13 mouse cellular contexts compared by ENCODE assay signal in genomic region chr11:117347256-117347655, GRCm38 (mm10).
DNase-seq lines count a peak whose midpoint lies in the region; ATAC-seq and TF ChIP-seq lines count a peak whose summit lies in the region.
"Had no signal": no experiment of that assay in that cellular context is flagged by ENCODE, and none has a peak within 500 bp of the region (broad histone marks: within the 10 kb centered on the region; RNA-seq: fewer than 3 reads in every experiment).

No protein-coding gene starts in this region.

- no peaks in the 10 kb centered on the region for H3K27me3 ChIP-seq in kidney, embryonic 15.5 days
- H3K27me3 ChIP-seq in embryonic facial prominence, embryonic 13.5 days, result no peaks in the 10 kb centered on the region
- no peaks in the 10 kb centered on the region for H3K27me3 ChIP-seq in hindbrain, postnatal 0 days (ENCODE audit: insufficient read depth, low read length)
- no peaks in the 10 kb centered on the region for H3K27me3 ChIP-seq in neural tube, embryonic 13.5 days

- H3K4me3 ChIP-seq in kidney, embryonic 15.5 days (replicated peaks), result no peak overlapping the region
- H3K4me3 ChIP-seq in embryonic facial prominence, embryonic 13.5 days, result no peak overlapping the region
- no peak overlapping the region for H3K4me3 ChIP-seq in hindbrain, postnatal 0 days (ENCODE audit: low read length)
- H3K4me3 ChIP-seq in neural tube, embryonic 13.5 days, result no peak overlapping the region
- H3K4me3 ChIP-seq: erythroblast, embryonic 14.5 days had no signal

- ATAC-seq in kidney, embryonic 15.5 days (replicated peaks; ENCODE audit: low FRiP score), result no peak
- no peak for ATAC-seq in embryonic facial prominence, embryonic 13.5 days (ENCODE audit: insufficient number of reproducible peaks, insufficient read depth, low FRiP score, low TSS enrichment, low read depth)
- no peak for ATAC-seq in hindbrain, postnatal 0 days
- ATAC-seq in neural tube, embryonic 13.5 days (ENCODE audit: low read depth), result no peak
- no peak for ATAC-seq in cerebellum, adult (ENCODE audit: insufficient number of reproducible peaks, low FRiP score, low TSS enrichment)

- DNase-seq in kidney, postnatal 4 days, result no peak
- DNase-seq in hindbrain, postnatal 0 days (ENCODE audit: low spot score), result no peak
- no peak for DNase-seq in ovary, postnatal 36 days (ENCODE audit: low spot score)
- DNase-seq in cerebellum, postnatal 14 days, result no peak
- DNase-seq: cerebellum, adult 8-10 months; kidney, postnatal 36 days; right cerebral cortex, postnatal 25 days had no signal

- peaks cover 10% of the 10 kb centered on the region for H3K36me3 ChIP-seq in kidney, embryonic 15.5 days
- H3K36me3 ChIP-seq in embryonic facial prominence, embryonic 13.5 days, result peaks cover 14% of the 10 kb centered on the region
- H3K36me3 ChIP-seq in hindbrain, postnatal 0 days (ENCODE audit: insufficient read depth, low read length), result peaks cover 7% of the 10 kb centered on the region
- peaks cover 11% of the 10 kb centered on the region for H3K36me3 ChIP-seq in neural tube, embryonic 13.5 days

- 0 out of 2 replicates have a peak overlapping the region, but pooled peaks have one; percentile 14 for H3K27ac ChIP-seq in kidney, embryonic 15.5 days
- H3K27ac ChIP-seq in embryonic facial prominence, embryonic 13.5 days, result peak overlapping the region; percentile 95
- H3K27ac ChIP-seq in hindbrain, postnatal 0 days, result peak overlapping the region; percentile 65
- peak overlapping the region; percentile 86 for H3K27ac ChIP-seq in neural tube, embryonic 13.5 days (replicated peaks)
- H3K27ac ChIP-seq: liver, embryonic 14.5 days had no signal

- WGBS in kidney, embryonic 15.5 days, result 78% methylated on average over 4 of the region's 4 CpGs
- WGBS in embryonic facial prominence, embryonic 13.5 days, result 61% methylated on average over 4 of the region's 4 CpGs
- 82% methylated on average over 4 of the region's 4 CpGs for WGBS in hindbrain, postnatal 0 days
- WGBS in neural tube, embryonic 13.5 days, result 83% methylated on average over 4 of the region's 4 CpGs

- H3K4me1 ChIP-seq in kidney, embryonic 15.5 days, result peaks cover 82% of the 10 kb centered on the region
- H3K4me1 ChIP-seq in embryonic facial prominence, embryonic 13.5 days, result peaks cover 82% of the 10 kb centered on the region
- H3K4me1 ChIP-seq in hindbrain, postnatal 0 days (ENCODE audit: insufficient read depth, low read length), result peaks cover 36% of the 10 kb centered on the region
- H3K4me1 ChIP-seq in neural tube, embryonic 13.5 days (replicated peaks), result peaks cover 87% of the 10 kb centered on the region

- no peak for TF ChIP-seq CTCF in hindbrain, postnatal 0 days (IDR thresholded peaks at IDR 0.05; ENCODE audit: low read depth)

- no peak overlapping the region for H3K9ac ChIP-seq in kidney, embryonic 15.5 days
- H3K9ac ChIP-seq in embryonic facial prominence, embryonic 13.5 days, result 0 out of 2 replicates have a peak overlapping the region, but pooled peaks have one; percentile 36
- H3K9ac ChIP-seq in hindbrain, postnatal 0 days (replicated peaks; ENCODE audit: low read length), result peak overlapping the region; percentile 5; the same call in 1 of the 2 replicates
- peak overlapping the region; percentile 51 for H3K9ac ChIP-seq in neural tube, embryonic 13.5 days
- H3K9ac ChIP-seq: liver, embryonic 14.5 days had no signal

- H3K9me3 ChIP-seq in kidney, embryonic 15.5 days (replicated peaks), result no peaks in the 10 kb centered on the region
- H3K9me3 ChIP-seq in embryonic facial prominence, embryonic 13.5 days, result no peaks in the 10 kb centered on the region
- no peaks in the 10 kb centered on the region for H3K9me3 ChIP-seq in hindbrain, postnatal 0 days (ENCODE audit: low read length)
- no peaks in the 10 kb centered on the region for H3K9me3 ChIP-seq in neural tube, embryonic 13.5 days

- H3K4me2 ChIP-seq in kidney, embryonic 15.5 days, result no peak overlapping the region
- H3K4me2 ChIP-seq in embryonic facial prominence, embryonic 13.5 days, result no peak overlapping the region
- no peak overlapping the region for H3K4me2 ChIP-seq in hindbrain, postnatal 0 days (ENCODE audit: low read depth, low read length)
- H3K4me2 ChIP-seq in neural tube, embryonic 13.5 days, result peak overlapping the region; percentile 29; the same call in 1 of the 2 replicates

Comparison
In these comparisons a context has a peak if more than half of its experiments do, and no peak if none do; other contexts are left out.
1. H3K27ac ChIP-seq: peak in every context shown above with its lines; median percentile 95 in embryonic facial prominence, embryonic 13.5 days; 86 in neural tube, embryonic 13.5 days; 65 in hindbrain, postnatal 0 days; 14 in kidney, embryonic 15.5 days.